Mouse (Mus musculus) A20 (cell line): ENCODE measurements around the gene Kif17.

Experiments used
- DNase-seq: peaks from one replicate; pipeline ENCODE4 v3.0.0-alpha.2; 2011; ENCODE audit warnings: low read depth, low spot score

Kif17 gene

GRCm38 (mm10) chr4:138259482-138259881 lies 9.2 kb downstream of the Kif17 start:
- no peak for DNase-seq

- DNase-seq = peak; percentile 93
Observed at GRCm38 (mm10) chr4:138261843-138262681, 11.8 kb downstream of the Kif17 start.

GRCm38 (mm10) chr4:138267869-138268268 lies 17.6 kb downstream of the Kif17 start:
- no peak for DNase-seq

- DNase-seq = no peak
Observed at GRCm38 (mm10) chr4:138272011-138272997, 22.1 kb downstream of the Kif17 start.

- no peak for DNase-seq
Observed at GRCm38 (mm10) chr4:138278346-138278745, 28.1 kb downstream of the Kif17 start.

GRCm38 (mm10) chr4:138282834-138283233 lies 32.6 kb downstream of the Kif17 start:
- DNase-seq = peak; percentile 90

- DNase-seq = no peak
Observed at GRCm38 (mm10) chr4:138286411-138286810, 36.2 kb downstream of the Kif17 start.

- DNase-seq = peak; percentile 67
Observed at GRCm38 (mm10) chr4:138288691-138289090, 38.5 kb downstream of the Kif17 start.

- no peak for DNase-seq
Observed at GRCm38 (mm10) chr4:138292028-138292427, 41.8 kb downstream of the Kif17 start.

- DNase-seq = no peak
Observed at GRCm38 (mm10) chr4:138293261-138293948, 43.2 kb downstream of the Kif17 start.

GRCm38 (mm10) chr4:138293949-138294550 lies 43.8 kb downstream of the Kif17 start:
- DNase-seq = no peak

GRCm38 (mm10) chr4:138301271-138301780 lies 51.1 kb downstream of the Kif17 start:
- no peak for DNase-seq

GRCm38 (mm10) chr4:138303011-138303410 lies 52.8 kb downstream of the Kif17 start:
- DNase-seq = no peak

- peak; percentile 32 for DNase-seq
Observed at GRCm38 (mm10) chr4:138303742-138304141, 53.5 kb downstream of the Kif17 start.

- peak; percentile 98 for DNase-seq
Observed at GRCm38 (mm10) chr4:138304340-138305104, 54.3 kb downstream of the Kif17 start, which contains the start of gene Ddost. Gene Ddost (plus strand): TSS chr4:138304730.

GRCm38 (mm10) chr4:138307025-138307424 lies 56.8 kb downstream of the Kif17 start:
- no peak for DNase-seq

GRCm38 (mm10) chr4:138307739-138308138 lies 57.5 kb downstream of the Kif17 start:
- DNase-seq = no peak

- no peak for DNase-seq
Observed at GRCm38 (mm10) chr4:138310311-138310910, 60.2 kb downstream of the Kif17 start.

- DNase-seq = no peak
Observed at GRCm38 (mm10) chr4:138311595-138311994, 61.4 kb downstream of the Kif17 start.

GRCm38 (mm10) chr4:138312105-138312504 lies 61.9 kb downstream of the Kif17 start:
- no peak for DNase-seq
